Mouse (Mus musculus) embryonic fibroblast, embryonic 13.5 days (primary cell): ENCODE data around the gene Zbtb46.
A peak's percentile ranks its signal among the peaks of the same experiment; 100 is the strongest.

ENCODE experiments used
- CTCF ChIP-seq: IDR thresholded peaks from 2 replicates; pipeline ENCODE4 v1.5.1; 2011; ENCODE audit warnings: mild to moderate bottlenecking, control low read depth, low read length, moderate library complexity, borderline replicate concordance; ENCODE audit not compliant: insufficient read depth
- POLR2A ChIP-seq: IDR thresholded peaks from 2 replicates; pipeline ENCODE4 v1.6.1; 2011; ENCODE audit warnings: low read depth, mild to moderate bottlenecking, control low read depth, low read length, moderate library complexity

GRCm38 (mm10) chr2:181496831-181497547, 37.8 kb upstream of the Zbtb46 start, which contains the start of gene Tpd52l2:
- TF ChIP-seq CTCF (no peak), POLR2A (peak; percentile 88)
